Mouse (Mus musculus) E14TG2a.4 (cell line): ENCODE results near the gene Idh1.
"Not testable (repeated sequence)": the region's sequence is repeated elsewhere in the genome, so short reads cannot be mapped to it uniquely, and the experiment has no call there.

Source experiments
- H3K27me3 ChIP-seq: 2 replicates; pipeline ENCODE4 v1.6.1; 2014; ENCODE audit warnings: low read length, control low read depth; ENCODE audit not compliant: insufficient read depth
- H3K36me3 ChIP-seq: 2 replicates; pipeline ENCODE4 v1.6.1; 2014; ENCODE audit warnings: low read length, control low read depth; ENCODE audit not compliant: insufficient read depth
- H3K4me1 ChIP-seq: replicated peaks from 2 replicates; pipeline ENCODE4 v1.6.1; 2014; ENCODE audit warnings: low read depth, low read length, control low read depth
- H3K4me3 ChIP-seq: replicated peaks from 2 replicates; pipeline ENCODE4 v1.5.1; 2014; ENCODE audit warnings: mild to moderate bottlenecking, low read length
- H3K9me3 ChIP-seq: 2 replicates; pipeline ENCODE4 v1.6.1; 2014; ENCODE audit warnings: low read length, control low read depth
- CTCF ChIP-seq: conservative IDR thresholded peaks from 2 replicates; pipeline ENCODE4 v1.5.1; 2014; ENCODE audit warnings: low read length
- NANOG ChIP-seq: IDR thresholded peaks from 2 replicates; pipeline ENCODE4 v1.6.1; 2014; ENCODE audit warnings: borderline replicate concordance, low read length, mixed read lengths
- POU5F1 ChIP-seq: IDR thresholded peaks from 2 replicates; pipeline ENCODE4 v1.6.1; 2014; ENCODE audit warnings: low read length, borderline replicate concordance

Gene Idh1

DNA sequence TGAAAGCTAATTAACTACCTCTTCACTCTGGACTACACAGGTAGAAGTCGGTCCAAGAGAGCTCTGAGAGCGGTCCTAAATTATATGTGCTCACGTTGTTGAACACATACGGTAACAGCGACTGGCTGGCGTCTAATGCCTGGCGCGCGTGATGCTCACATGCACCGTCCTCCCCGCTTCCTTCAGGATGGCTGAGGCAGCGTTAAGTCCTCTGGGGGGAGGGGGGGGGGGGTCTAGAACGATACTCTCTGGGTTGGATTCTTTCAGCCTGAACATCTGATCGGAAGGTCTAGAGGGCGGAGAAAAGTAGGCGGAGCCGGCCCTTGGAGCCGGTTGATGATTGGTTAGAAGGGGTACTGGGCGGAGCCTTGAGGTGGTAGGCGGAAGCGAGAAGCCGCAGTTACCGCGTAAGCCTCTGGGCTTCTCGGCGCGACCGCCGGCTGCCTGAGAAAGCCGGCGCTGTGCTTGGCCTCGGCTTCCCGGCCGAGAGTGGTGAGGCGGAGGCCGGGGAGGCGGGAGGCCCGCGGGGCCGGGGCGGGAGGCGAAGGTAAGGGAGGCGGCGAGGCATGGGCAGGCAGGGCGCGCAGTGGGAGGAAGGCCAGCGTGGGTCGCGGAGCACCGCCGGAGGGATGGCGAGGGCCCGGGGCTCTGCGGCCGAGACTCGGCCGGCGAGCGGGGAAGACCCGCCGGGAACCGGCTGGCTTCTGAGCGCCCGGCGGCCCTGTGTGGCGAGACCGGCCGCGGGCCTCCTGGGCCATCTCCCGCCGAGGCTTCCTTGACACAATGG, at the start of gene Idh1, which contains the start of gene Pikfyve:
Gene Idh1, minus strand, starts transcription at position 214 of the 787 bp plus-strand sequence.
Gene Pikfyve, plus strand, starts transcription at position 397 of the 787 bp plus-strand sequence.
- Histone ChIP-seq H3K36me3 (peaks cover 14% of the 10 kb centered on the region), H3K4me3 (peak within 1 kb of the TSS; percentile 98), H3K27me3 (no peaks in the 10 kb centered on the region), H3K9me3 (no peaks in the 10 kb centered on the region), H3K4me1 (peaks cover 28% of the 10 kb centered on the region)
- TF ChIP-seq POU5F1 (no peak), CTCF (no peak), NANOG (no peak)

DNA sequence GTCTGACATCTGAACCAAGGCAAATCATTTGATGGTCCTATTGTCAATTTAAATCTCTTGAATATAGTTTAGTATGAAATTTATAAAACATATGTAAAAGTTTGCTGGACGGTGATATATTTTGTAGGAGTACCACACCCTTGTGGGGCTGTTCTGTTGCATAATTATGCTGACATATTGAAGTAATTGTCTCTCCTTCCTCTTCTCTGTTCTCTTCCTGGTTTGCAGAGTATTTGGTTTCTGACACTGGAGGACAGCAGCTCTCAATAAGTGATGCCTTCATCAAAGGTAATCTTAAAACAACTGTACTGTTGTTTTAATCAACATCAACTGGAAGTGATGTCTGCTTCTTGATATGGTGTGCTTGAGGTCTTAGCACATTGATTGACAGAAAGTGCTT, 44.3 kb upstream of the Idh1 start:
- no peak for TF ChIP-seq NANOG
- TF ChIP-seq POU5F1 = no peak
- no peak for TF ChIP-seq CTCF
- Histone ChIP-seq H3K36me3 (peaks cover 30% of the 10 kb centered on the region), H3K27me3 (no peaks in the 10 kb centered on the region), H3K9me3 (no peaks in the 10 kb centered on the region), H3K4me3 (no peak overlapping the region), H3K4me1 (0 out of 2 replicates have a peak, but pooled peaks cover 7% of the 10 kb centered on the region)

DNA sequence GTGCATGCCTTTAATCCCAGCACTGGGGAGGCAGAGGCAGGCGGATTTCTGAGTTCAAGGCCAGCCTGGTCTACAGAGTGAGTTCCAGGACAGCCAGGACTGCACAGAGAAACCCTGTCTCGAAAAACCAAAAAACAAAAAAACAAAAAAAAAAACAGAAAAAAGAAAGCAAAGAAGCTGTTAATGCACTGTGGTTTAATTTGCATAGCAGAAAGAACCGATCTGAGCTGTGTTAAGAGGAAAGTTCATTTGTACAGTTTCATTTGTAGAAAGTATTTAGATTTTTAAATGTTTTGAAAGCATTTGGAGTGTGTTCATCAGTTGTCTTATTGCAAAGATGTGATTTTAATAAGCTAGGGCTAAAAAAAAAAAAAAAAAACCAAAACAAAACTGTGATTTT, 43.5 kb upstream of the Idh1 start:
- H3K4me1 ChIP-seq, H3K27me3 ChIP-seq, H3K4me3 ChIP-seq, H3K9me3 ChIP-seq: not testable (repeated sequence)
- H3K36me3 ChIP-seq = peaks cover 26% of the 10 kb centered on the region

DNA sequence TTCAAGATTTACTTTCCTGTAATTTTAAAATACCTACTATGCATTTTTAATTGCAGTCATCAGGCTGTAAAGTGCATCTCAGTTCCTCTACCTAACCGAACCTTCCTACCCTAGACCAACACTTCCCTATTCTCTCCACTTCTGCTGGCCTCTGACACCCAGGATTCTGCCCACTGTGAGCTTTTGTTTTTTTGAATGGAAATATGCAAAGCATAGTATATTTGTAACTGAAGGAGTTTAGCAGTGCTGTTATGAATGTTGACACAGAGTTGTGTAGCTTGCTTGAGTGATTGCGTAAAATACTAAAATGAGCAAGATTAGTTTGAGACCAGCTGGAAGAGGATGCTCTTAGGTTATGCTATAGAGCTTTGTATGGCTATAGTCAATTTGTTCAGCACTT, 41.4 kb upstream of the Idh1 start:
- Histone ChIP-seq H3K9me3 (no peaks in the 10 kb centered on the region), H3K27me3 (no peaks in the 10 kb centered on the region), H3K36me3 (peaks cover 35% of the 10 kb centered on the region), H3K4me3 (no peak overlapping the region), H3K4me1 (0 out of 2 replicates have a peak, but pooled peaks cover 7% of the 10 kb centered on the region)
- TF ChIP-seq NANOG (no peak), CTCF (no peak), POU5F1 (no peak)

DNA sequence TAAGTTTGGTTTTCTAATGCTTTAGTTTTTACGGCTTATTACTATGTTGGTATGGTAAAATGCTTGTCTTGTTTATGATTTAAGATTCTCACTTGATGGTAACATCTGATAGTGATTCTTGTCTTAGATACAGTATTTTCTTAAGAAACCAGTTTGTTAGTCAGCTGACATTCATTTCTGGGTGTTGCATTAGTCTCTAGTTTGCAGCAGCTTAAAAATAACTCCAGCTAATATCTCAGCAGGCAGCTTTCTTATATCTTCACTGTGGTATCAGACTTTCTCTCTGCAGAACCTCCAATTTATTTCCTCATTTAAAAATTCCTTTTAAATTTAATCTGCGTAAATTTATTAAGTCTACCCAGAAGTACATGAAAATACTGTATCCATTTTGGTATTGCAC, 37.4 kb upstream of the Idh1 start:
- Histone ChIP-seq H3K4me1 (no peaks in the 10 kb centered on the region), H3K36me3 (peaks cover 61% of the 10 kb centered on the region), H3K27me3 (no peaks in the 10 kb centered on the region), H3K4me3 (no peak overlapping the region), H3K9me3 (no peaks in the 10 kb centered on the region)
- TF ChIP-seq NANOG (no peak), POU5F1 (no peak), CTCF (no peak)

DNA sequence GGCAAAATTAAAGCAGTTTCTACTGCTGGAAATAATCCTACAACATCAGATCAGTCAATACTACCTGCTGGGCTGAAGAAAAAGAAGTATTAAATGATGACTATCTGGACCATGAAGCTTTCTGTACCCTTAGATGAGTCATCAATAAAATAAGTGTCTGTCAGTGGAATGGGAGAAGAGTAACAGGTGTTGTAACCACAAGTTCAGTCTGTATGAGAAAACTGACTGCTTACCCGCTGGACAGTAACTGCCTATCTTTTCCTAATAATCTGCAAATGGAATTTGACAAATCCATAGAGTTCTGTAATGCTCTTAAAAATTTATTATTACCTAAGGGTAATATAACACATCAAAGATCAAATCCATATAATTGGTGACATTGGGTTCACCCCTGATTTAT, 31.7 kb upstream of the Idh1 start:
- Histone ChIP-seq H3K4me3 (no peak overlapping the region), H3K27me3 (no peaks in the 10 kb centered on the region), H3K4me1 (peaks cover 3% of the 10 kb centered on the region), H3K36me3 (peaks cover 51% of the 10 kb centered on the region), H3K9me3 (no peaks in the 10 kb centered on the region)
- TF ChIP-seq CTCF (no peak), NANOG (no peak), POU5F1 (no peak)

DNA sequence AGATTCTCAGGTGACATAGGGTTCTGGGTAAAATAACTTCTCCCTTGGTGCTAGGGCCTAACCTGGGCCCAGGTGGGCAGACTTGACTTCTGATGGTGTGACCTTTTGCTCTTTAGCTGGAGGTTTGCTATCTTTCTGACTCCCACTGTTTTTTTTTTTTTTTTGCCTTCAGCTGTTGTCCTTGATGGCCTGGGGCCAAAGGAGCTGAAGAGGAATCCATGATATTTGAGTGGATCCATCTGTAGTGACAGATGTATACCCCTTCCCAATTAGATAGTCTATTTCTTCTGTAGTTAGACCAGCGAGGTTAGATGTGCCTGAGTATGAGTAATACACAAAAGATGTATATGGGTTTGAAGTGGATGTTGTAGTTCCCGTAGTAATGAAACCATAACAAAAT, 31.3 kb upstream of the Idh1 start:
- Histone ChIP-seq H3K4me3 (no peak overlapping the region), H3K9me3 (no peaks in the 10 kb centered on the region)
- TF ChIP-seq POU5F1 (no peak), CTCF (no peak), NANOG (no peak)

DNA sequence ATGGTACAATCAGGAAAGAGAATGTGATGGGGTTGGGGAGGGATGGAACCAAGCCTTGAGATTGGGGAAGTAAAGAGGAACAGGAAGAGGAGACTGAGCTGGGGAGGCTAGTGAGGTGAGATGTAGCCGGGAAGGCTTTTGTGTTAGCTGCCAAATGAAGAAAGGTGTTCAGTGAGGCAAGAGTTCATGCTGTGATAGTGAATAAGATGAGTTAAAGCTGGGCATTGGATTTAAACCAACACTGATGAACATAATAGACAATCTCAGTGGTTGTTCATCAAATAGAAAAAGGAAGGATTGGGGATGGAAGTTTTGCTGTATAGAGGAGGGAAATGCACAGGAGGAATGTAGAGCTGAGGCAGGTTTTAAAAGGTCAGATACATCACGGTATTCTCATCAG, 26.9 kb upstream of the Idh1 start:
- H3K9me3 ChIP-seq = no peaks in the 10 kb centered on the region
- H3K4me3 ChIP-seq = no peak overlapping the region
- peaks cover 20% of the 10 kb centered on the region for H3K4me1 ChIP-seq
- no peaks in the 10 kb centered on the region for H3K27me3 ChIP-seq
- TF ChIP-seq NANOG (peak; percentile 92), POU5F1 (no peak)
- peaks cover 41% of the 10 kb centered on the region for H3K36me3 ChIP-seq

More for the DNA sequence above, 31.3 kb upstream of the Idh1 start:
- H3K36me3 ChIP-seq = peaks cover 49% of the 10 kb centered on the region
- peaks cover 7% of the 10 kb centered on the region for H3K4me1 ChIP-seq
- H3K27me3 ChIP-seq = no peaks in the 10 kb centered on the region

DNA sequence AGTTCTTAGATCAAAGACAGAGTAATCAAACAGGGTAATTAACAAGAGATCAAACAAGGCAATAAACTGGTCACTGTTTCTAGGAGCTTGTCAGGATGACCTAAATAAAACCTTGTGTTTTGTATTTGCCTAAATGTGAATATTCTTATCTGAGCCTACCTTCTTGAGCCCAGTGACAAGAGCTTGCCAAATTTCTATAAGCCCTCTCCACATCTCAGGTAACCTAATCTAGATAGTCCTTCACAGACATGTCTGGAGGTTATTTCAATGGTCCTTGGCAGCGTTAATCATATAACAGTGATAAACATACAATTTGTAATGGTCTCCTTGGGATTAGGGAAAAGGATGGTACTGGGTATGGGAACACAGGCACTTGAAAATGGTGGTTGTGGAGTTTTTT, 18.0 kb upstream of the Idh1 start:
- H3K27me3 ChIP-seq = no peaks in the 10 kb centered on the region

More for the DNA sequence above, 18.0 kb upstream of the Idh1 start:
- TF ChIP-seq CTCF (no peak), POU5F1 (no peak), NANOG (no peak)
- Histone ChIP-seq H3K9me3 (no peaks in the 10 kb centered on the region), H3K4me1 (no peaks in the 10 kb centered on the region), H3K36me3 (peaks cover 82% of the 10 kb centered on the region), H3K4me3 (no peak overlapping the region)
